Mouse (Mus musculus) liver, adult (tissue): ENCODE results near the gene Xiap.

Experiments used
- GATA4 ChIP-seq: IDR thresholded peaks from 2 replicates; pipeline ENCODE4 v1.6.1; 2014; ENCODE audit warnings: mild to moderate bottlenecking, low read length; ENCODE audit not compliant: insufficient replicate concordance

The Xiap gene

DNA sequence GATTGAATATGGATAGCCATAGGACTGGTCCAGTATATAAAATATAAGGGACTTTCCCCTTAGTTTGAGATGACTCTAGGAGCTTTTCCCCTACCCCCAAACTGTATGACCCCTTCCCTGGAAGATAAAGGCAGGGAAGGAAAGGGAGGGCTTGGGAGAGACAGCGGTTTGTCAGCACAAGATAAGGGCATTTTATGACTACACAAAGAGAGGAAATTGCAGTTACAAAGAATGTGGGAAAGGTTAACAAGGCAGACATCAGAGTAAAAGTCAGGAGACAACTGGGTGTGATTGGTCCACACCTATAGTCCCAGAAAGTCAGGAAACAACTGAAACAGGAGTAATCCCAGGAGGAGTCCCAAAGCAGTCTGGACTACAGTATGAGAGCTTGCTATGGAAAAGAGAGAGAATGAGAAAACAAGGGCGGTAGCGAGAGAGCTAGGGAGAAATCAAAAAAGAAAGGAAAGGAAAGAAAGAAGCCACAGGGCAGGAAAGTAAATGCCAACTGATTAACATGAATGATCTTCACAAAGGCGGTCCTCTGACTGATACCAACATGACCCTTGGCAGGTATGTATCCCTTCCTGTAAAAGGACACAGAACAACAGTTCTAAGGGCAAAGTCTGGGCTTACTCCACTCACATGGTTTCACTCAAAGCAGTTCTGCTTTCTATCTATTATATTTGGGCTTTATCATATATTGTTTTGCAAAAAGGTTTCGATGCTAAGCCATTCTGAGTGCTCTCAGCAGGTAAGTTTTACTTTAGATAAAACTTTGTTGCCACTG lies at the start of gene Xiap:
Xiap (plus strand) TSS at position 398 of the 787 bp plus-strand sequence.
- TF ChIP-seq GATA4 = peak; percentile 81; the same call in 1 of the 2 replicates

GRCm38 (mm10) chrX:42012677-42013208 lies 46.7 kb upstream of the Xiap start:
- no peak for TF ChIP-seq GATA4

GRCm38 (mm10) chrX:42013776-42014175 lies 45.7 kb upstream of the Xiap start:
- TF ChIP-seq GATA4 = no peak

- no peak for TF ChIP-seq GATA4
Measured at GRCm38 (mm10) chrX:42014502-42014901, 45.0 kb upstream of the Xiap start.

GRCm38 (mm10) chrX:42018030-42018429 lies 41.4 kb upstream of the Xiap start:
- TF ChIP-seq GATA4 = no peak

- no peak for TF ChIP-seq GATA4
Measured at GRCm38 (mm10) chrX:42019441-42019840, 40.0 kb upstream of the Xiap start.

GRCm38 (mm10) chrX:42033111-42033693 lies 26.3 kb upstream of the Xiap start:
- no peak for TF ChIP-seq GATA4

DNA sequence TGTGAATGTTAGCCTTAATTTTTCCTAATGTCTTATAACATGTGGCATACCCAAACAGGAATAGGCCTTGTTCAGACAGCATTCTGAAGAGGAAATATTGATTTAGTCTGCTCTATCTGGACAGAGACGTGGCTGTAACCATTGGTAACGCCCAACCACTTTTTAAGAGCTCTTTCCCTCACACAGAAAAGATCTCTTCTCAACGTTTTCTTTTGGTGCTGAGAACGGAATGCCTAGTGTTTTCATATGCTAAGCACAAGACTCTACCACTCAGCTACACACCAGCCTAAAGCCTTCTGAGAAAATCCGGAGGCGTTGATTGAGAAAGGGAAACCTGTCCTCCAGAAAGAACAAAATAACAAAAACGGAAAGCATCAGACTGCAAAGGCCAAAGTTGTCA lies 25.6 kb upstream of the Xiap start:
- no peak for TF ChIP-seq GATA4

GRCm38 (mm10) chrX:42039481-42039880 lies 20.0 kb upstream of the Xiap start:
- no peak for TF ChIP-seq GATA4

DNA sequence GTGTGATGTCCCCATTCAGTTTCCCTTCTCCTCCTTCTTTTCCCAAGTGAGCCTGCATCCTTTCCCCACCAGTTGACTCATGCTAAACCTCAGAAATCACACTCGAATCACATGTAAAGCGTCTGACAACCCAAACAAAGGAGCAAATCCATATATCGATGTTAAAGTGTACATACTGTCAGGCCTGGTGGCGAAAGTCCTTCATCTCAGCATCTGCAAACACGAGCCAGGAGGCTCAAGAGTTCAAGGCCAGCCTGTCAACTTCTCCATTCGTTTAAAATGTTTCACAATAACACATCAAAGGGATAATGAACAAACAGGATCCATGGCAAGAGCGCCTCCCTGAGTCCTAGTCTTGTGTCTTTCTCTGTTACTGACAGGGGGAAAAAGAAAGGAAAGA lies 14.5 kb upstream of the Xiap start:
- no peak for TF ChIP-seq GATA4

DNA sequence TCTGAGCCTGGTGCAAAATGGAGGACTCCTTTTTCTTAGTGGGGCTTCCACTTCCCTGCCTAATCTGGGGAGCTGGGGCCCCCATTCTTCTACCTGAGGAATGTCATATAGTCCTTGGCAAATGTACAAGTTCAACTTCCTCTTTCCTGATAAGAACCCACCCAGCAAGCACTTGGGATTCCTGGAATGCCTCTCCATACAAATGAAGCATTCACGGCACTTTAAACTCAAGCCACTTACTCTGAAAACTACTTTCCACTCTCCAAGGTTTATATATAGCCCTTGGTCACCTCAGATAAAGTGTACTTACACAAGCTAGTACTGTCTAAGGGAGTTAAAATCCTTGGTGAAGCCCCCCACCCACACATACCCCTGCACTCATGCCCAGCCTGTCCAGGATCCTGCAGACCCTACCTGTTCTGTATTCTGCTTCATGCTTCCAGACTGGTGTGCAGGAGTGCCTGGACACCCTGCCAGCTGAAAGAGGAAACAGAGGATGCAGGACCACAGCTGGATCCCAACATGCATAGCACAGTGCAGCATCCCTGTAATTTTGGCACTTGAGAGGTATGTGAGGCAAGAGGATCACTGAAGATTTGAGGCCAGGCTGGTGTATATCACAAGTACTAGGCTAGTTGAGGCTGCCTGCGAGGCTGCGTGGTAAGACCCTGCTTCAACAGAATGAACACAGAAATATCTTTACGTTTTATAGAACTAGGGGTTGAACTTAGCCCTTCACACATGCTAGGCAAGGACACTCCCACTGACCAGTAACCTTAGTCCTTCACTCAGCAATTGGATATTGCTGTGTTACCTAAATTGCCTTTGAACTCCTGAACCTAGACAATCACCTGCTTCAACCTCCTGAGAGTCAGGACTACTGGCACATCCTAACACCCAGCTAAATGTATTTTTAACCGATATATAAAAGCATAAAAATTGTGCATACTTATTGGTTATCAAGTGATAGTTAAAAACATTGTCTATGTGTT lies 8.5 kb upstream of the Xiap start:
- no peak for TF ChIP-seq GATA4

GRCm38 (mm10) chrX:42057012-42057411 lies 2.5 kb upstream of the Xiap start:
- TF ChIP-seq GATA4 = peak; percentile 67; the same call in 1 of the 2 replicates

DNA sequence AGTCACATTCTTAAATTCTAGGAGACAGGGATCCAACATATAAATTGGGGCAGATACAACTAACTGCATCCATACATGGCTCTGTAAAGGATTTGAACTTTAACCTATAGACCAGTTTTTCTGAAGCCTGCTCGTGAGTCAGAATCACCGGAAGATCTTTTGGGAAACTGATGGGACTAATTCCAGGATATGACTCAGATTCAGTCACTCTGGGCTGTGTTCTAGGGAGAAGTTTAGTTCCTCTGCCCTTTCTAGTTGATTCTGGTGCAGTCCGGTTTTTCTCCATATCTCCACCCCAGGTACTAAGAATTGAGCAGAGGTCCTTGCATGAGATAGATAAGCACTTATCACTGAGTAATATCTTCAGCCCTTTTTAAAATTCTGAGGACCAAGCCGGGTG lies 1.6 kb upstream of the Xiap start:
- no peak for TF ChIP-seq GATA4

GRCm38 (mm10) chrX:42063621-42064020 lies 4.1 kb downstream of the Xiap start:
- no peak for TF ChIP-seq GATA4

DNA sequence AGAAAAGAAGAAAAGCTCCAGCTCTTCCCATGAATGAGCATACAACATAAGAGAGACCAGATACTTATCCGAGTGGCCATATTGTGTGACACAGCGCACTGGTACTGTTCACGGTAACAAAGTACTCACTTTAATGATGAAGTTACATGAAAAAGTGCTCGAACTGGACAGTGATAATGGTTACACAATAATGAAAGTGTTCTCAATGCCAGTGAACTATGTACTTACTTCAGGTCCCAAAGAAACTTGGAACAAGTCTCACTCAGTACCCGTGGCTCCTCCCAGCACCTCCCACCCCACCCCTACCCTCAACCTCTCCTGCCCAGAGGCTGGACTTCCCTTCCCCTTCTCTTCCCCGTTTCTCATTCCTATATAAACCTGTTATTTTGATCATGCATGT lies 5.6 kb downstream of the Xiap start:
- no peak for TF ChIP-seq GATA4
